Mouse (Mus musculus) cerebellum, adult 9-11 months (tissue): ENCODE data around the gene Slc26a8.

ENCODE experiments used
- DNase-seq: peaks from one replicate; pipeline ENCODE4 v3.0.0; 2022

Slc26a8 gene

GRCm38 (mm10) chr17:28588591-28588990 lies 101.4 kb downstream of the Slc26a8 start:
- no peak for DNase-seq
